Comparison of ENCODE assay signal across 15 mouse cellular contexts in genomic region chr14:68345527-68345926, GRCm38 (mm10).
"Had no signal": no experiment of that assay in that cellular context is flagged by ENCODE, and none has a peak within 500 bp of the region (broad histone marks: within the 10 kb centered on the region; RNA-seq: fewer than 3 reads in every experiment).

No protein-coding gene starts in this region.

- H3K36me3 ChIP-seq: limb, embryonic 10.5 days; liver, embryonic 13.5 days; midbrain, embryonic 12.5 days; neural tube, embryonic 13.5 days had no signal

- ATAC-seq: liver, postnatal 0 days; midbrain, embryonic 16.5 days had no signal

- H3K9me3 ChIP-seq: limb, embryonic 10.5 days; liver, embryonic 13.5 days; midbrain, embryonic 12.5 days; neural tube, embryonic 13.5 days had no signal

- DNase-seq: kidney, adult 11 months; kidney, postnatal 14 days; liver, embryonic 13.5 days; liver, postnatal 0 days; retina, postnatal 1 day; right cerebral cortex, postnatal 4 days; spleen, adult 18-20 months; thymus, adult 18-20 months; thymus, postnatal 25 days had no signal

- H3K4me1 ChIP-seq: limb, embryonic 10.5 days; liver, embryonic 13.5 days had no signal

- H3K9ac ChIP-seq: liver, embryonic 13.5 days; liver, postnatal 0 days; midbrain, embryonic 12.5 days; neural tube, embryonic 13.5 days had no signal

- H3K4me3 ChIP-seq: left cerebral cortex, adult 2 months; limb, embryonic 10.5 days; liver, embryonic 13.5 days; midbrain, embryonic 12.5 days; neural tube, embryonic 13.5 days had no signal

- H3K27ac ChIP-seq: left cerebral cortex, adult 2 months; limb, embryonic 10.5 days; liver, embryonic 13.5 days; macrophage; midbrain, embryonic 12.5 days; neural tube, embryonic 13.5 days had no signal

- H3K27me3 ChIP-seq: liver, embryonic 13.5 days; midbrain, embryonic 12.5 days; neural tube, embryonic 13.5 days had no signal

- H3K4me2 ChIP-seq: liver, embryonic 13.5 days; midbrain, embryonic 12.5 days; neural tube, embryonic 13.5 days had no signal
